Mouse (Mus musculus): ENCODE measurements around the gene Rere.

GRCm38 (mm10) chr4:150399032-150399431 is 117.6 kb downstream of the Rere start:
- TF ChIP-seq CTCF (conservative IDR thresholded peaks at IDR 0.05; ENCODE audit: insufficient read depth, insufficient read length, low read depth, low read length), result no peak
- TF ChIP-seq POLR2A (IDR thresholded peaks at IDR 0.05; ENCODE audit: low read depth, low read length), result no peak
